Mouse (Mus musculus): ENCODE measurements around the gene Chmp4b. TPM values are rescaled to one million over a fixed set of nuclear protein-coding genes. Genes with fewer than 3 reads are reported as not detected.

Gene Chmp4b
- polyA plus RNA-seq, 1 experiment from 2014 or later = 24.9 TPM

GRCm38 (mm10) chr2:154713083-154713482, 61.6 kb downstream of the Chmp4b start:
- no peak overlapping the region for H3K4me2 ChIP-seq
- 59% methylated on average over 5 of the region's 6 CpGs for WGBS

DNA sequence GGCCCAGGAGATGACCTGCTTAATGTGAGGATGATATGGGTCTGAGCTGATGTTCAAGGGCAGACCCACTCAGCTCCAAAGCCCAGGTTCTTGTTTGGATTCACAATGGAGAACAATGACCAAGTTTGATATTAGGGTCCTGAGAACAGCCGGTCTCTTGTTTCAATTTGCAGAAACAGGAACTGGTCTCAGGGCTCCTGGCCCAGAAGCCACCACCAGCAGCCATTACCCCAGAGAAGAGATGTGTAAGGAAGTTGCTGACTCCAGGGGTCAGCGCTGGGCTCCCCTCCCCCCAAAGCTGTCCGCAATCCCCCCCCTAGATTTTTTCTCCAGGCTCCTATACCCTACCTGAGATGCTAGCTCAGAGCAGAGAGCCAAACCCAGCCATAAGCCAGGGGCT, 62.5 kb downstream of the Chmp4b start:
- ATAC-seq = no peak
- 57% methylated on average over 3 of the region's 3 CpGs for WGBS
- no peaks in the 10 kb centered on the region for H3K36me3 ChIP-seq (ENCODE audit: poor library complexity, severe bottlenecking)
- H3K27me3 ChIP-seq = peaks cover 4% of the 10 kb centered on the region; the same call in 1 of the 2 replicates
- peaks cover 10% of the 10 kb centered on the region; the same call in 1 of the 2 replicates for H3K4me1 ChIP-seq
- no peak overlapping the region for H3K27ac ChIP-seq
- no peaks in the 10 kb centered on the region for H3K9me3 ChIP-seq (replicated peaks)
- no peak overlapping the region for H3K9ac ChIP-seq
- H3K4me2 ChIP-seq = no peak overlapping the region
- no peak overlapping the region for H3K4me3 ChIP-seq

More at GRCm38 (mm10) chr2:154713083-154713482, 61.6 kb downstream of the Chmp4b start:
- Histone ChIP-seq H3K36me3 (ENCODE audit: poor library complexity, severe bottlenecking) (no peaks in the 10 kb centered on the region), H3K9me3 (replicated peaks) (no peaks in the 10 kb centered on the region), H3K4me1 (peaks cover 10% of the 10 kb centered on the region; the same call in 1 of the 2 replicates), H3K27ac (no peak overlapping the region), H3K27me3 (peaks cover 4% of the 10 kb centered on the region; the same call in 1 of the 2 replicates), H3K4me3 (no peak overlapping the region), H3K9ac (no peak overlapping the region)
- no peak for ATAC-seq

GRCm38 (mm10) chr2:154716586-154716985, 65.1 kb downstream of the Chmp4b start:
- 95% methylated on average over 4 of the region's 4 CpGs for WGBS
- Histone ChIP-seq H3K4me3 (no peak overlapping the region), H3K9me3 (replicated peaks) (no peaks in the 10 kb centered on the region), H3K27me3 (no peaks in the 10 kb centered on the region), H3K4me1 (peaks cover 10% of the 10 kb centered on the region; the same call in 1 of the 2 replicates), H3K9ac (no peak overlapping the region), H3K36me3 (ENCODE audit: poor library complexity, severe bottlenecking) (no peaks in the 10 kb centered on the region), H3K4me2 (no peak overlapping the region), H3K27ac (no peak overlapping the region)
- no peak for ATAC-seq

DNA sequence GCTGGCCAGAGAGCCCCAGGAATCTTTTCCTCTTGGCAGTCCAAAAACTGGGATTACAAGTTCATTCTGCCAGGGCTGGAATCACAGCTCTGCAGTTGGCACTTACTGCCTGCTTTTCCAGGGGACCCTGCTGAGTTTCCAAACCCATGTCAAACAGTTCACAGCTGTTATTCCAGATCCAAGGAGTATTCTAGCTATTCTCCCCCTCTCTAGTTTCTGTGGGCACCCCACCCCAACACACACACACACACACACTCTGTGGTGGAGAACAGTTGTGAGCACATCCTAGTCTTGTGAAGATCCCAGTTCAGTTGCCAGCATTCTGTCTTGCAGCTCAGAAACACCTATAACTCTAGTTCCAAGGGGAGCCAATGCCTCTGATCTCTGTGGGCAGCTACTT, 65.6 kb downstream of the Chmp4b start:
- Histone ChIP-seq H3K9ac (no peak overlapping the region), H3K4me2 (no peak overlapping the region), H3K27ac (no peak overlapping the region), H3K4me3 (no peak overlapping the region), H3K36me3 (ENCODE audit: poor library complexity, severe bottlenecking) (no peaks in the 10 kb centered on the region), H3K9me3 (replicated peaks) (no peaks in the 10 kb centered on the region), H3K4me1 (peaks cover 7% of the 10 kb centered on the region; the same call in 1 of the 2 replicates), H3K27me3 (no peaks in the 10 kb centered on the region)
- ATAC-seq = no peak

DNA sequence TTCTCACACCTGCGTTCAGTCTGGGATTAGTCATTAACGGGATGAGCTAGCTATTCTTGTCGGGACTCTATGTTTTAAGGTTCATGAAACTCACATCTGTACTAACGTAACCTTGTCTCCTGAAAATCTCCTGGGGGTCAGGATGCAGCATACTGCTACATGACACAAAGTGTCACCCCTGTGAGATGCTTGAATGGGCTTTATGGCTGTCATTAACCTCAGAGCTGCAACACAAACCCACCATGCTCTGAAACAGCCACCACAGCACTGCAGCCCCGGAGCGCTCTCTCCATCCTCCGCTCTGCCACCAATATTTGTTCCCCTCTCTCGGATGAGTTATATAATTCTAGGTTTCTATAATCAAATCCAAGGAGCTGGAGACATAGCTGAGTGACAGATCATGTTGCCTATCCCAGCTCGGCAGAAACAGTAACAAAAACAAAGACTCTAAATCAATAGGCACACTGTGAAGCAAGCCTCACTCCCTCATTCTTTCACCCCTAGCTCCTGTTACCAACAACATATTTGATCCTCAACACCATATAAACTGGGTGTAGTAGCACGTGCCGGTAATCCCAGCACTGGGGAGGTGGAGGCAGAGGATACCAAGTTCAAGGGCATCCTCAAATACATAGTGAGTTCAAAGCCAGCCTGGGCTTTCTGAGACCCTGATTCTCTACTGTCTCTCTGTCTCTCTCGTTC, 67.5 kb downstream of the Chmp4b start:
- Histone ChIP-seq H3K4me2 (no peak overlapping the region), H3K36me3 (ENCODE audit: poor library complexity, severe bottlenecking) (no peaks in the 10 kb centered on the region), H3K27me3 (no peaks in the 10 kb centered on the region), H3K9me3 (replicated peaks) (no peaks in the 10 kb centered on the region), H3K4me1 (0 out of 2 replicates have a peak, but pooled peaks cover 3% of the 10 kb centered on the region), H3K9ac (no peak overlapping the region), H3K4me3 (no peak overlapping the region), H3K27ac (no peak overlapping the region)
- no peak for ATAC-seq
- WGBS = 83% methylated on average over 12 of the region's 12 CpGs

- H3K4me1 ChIP-seq = peaks cover 5% of the 10 kb centered on the region; the same call in 1 of the 2 replicates
- no peaks in the 10 kb centered on the region for H3K9me3 ChIP-seq (replicated peaks)
- H3K36me3 ChIP-seq (ENCODE audit: poor library complexity, severe bottlenecking) = no peaks in the 10 kb centered on the region
- 83% methylated on average over 2 of the region's 2 CpGs for WGBS
- H3K4me2 ChIP-seq = no peak overlapping the region
- H3K4me3 ChIP-seq = no peak overlapping the region
- H3K9ac ChIP-seq = no peak overlapping the region
- H3K27me3 ChIP-seq = no peaks in the 10 kb centered on the region
- ATAC-seq = no peak
- no peak overlapping the region for H3K27ac ChIP-seq
Measured at GRCm38 (mm10) chr2:154720315-154720714, 68.8 kb downstream of the Chmp4b start.

DNA sequence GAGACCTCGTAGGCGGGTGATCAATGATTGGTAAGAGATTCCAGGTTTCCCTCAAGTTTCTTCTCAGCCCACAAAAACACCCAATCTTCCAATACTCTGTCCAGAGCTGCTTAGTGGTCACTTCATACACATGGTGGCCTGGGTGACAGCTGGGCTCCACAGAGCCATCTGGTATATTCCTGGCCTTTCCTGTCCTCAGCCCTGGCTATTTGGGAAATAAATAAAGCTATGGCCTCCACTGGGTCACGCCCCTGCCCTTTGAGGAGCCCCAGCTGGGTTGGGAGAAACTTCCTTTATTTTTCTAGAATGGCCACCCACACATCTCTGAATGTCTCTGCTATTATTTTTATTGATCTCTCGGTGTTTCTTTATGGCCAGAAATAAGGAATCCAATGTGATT, 72.0 kb downstream of the Chmp4b start:
- no peaks in the 10 kb centered on the region for H3K36me3 ChIP-seq (ENCODE audit: poor library complexity, severe bottlenecking)
- no peaks in the 10 kb centered on the region for H3K9me3 ChIP-seq (replicated peaks)
- H3K27me3 ChIP-seq = no peaks in the 10 kb centered on the region
- no peak overlapping the region for H3K27ac ChIP-seq
- no peak overlapping the region for H3K9ac ChIP-seq
- no peak overlapping the region for H3K4me3 ChIP-seq
- ATAC-seq = no peak
- peaks cover 5% of the 10 kb centered on the region for H3K4me1 ChIP-seq
- H3K4me2 ChIP-seq = no peak overlapping the region
- 88% methylated on average over 4 of the region's 4 CpGs for WGBS

GRCm38 (mm10) chr2:154729737-154730136, 78.2 kb downstream of the Chmp4b start:
- H3K27me3 ChIP-seq = no peaks in the 10 kb centered on the region
- no peak overlapping the region for H3K4me3 ChIP-seq
- peaks cover 16% of the 10 kb centered on the region for H3K4me1 ChIP-seq
- H3K9me3 ChIP-seq (replicated peaks) = no peaks in the 10 kb centered on the region
- no peak overlapping the region for H3K4me2 ChIP-seq
- no peak for ATAC-seq
- H3K36me3 ChIP-seq (ENCODE audit: poor library complexity, severe bottlenecking) = no peaks in the 10 kb centered on the region
- H3K27ac ChIP-seq = no peak overlapping the region
- WGBS = 79% methylated on average over 3 of the region's 3 CpGs
- no peak overlapping the region for H3K9ac ChIP-seq

- no peaks in the 10 kb centered on the region for H3K27me3 ChIP-seq
- H3K4me2 ChIP-seq = no peak overlapping the region
- no peaks in the 10 kb centered on the region for H3K36me3 ChIP-seq (ENCODE audit: poor library complexity, severe bottlenecking)
- no peaks in the 10 kb centered on the region for H3K9me3 ChIP-seq (replicated peaks)
- no peak for ATAC-seq
- no peak overlapping the region for H3K4me3 ChIP-seq
- peaks cover 16% of the 10 kb centered on the region for H3K4me1 ChIP-seq
- no peak overlapping the region for H3K27ac ChIP-seq
- 78% methylated on average over 3 of the region's 3 CpGs for WGBS
- no peak overlapping the region for H3K9ac ChIP-seq
Measured at GRCm38 (mm10) chr2:154730841-154731240, 79.3 kb downstream of the Chmp4b start.

- Histone ChIP-seq H3K9me3 (replicated peaks) (no peaks in the 10 kb centered on the region), H3K36me3 (ENCODE audit: poor library complexity, severe bottlenecking) (no peaks in the 10 kb centered on the region), H3K4me3 (no peak overlapping the region), H3K27me3 (0 out of 2 replicates have a peak, but pooled peaks cover 3% of the 10 kb centered on the region), H3K9ac (no peak overlapping the region), H3K4me1 (peaks cover 16% of the 10 kb centered on the region), H3K27ac (no peak overlapping the region), H3K4me2 (no peak overlapping the region)
- 46% methylated on average over 2 of the region's 2 CpGs for WGBS
- ATAC-seq = no peak
Measured at GRCm38 (mm10) chr2:154731916-154732315, 80.4 kb downstream of the Chmp4b start.

DNA sequence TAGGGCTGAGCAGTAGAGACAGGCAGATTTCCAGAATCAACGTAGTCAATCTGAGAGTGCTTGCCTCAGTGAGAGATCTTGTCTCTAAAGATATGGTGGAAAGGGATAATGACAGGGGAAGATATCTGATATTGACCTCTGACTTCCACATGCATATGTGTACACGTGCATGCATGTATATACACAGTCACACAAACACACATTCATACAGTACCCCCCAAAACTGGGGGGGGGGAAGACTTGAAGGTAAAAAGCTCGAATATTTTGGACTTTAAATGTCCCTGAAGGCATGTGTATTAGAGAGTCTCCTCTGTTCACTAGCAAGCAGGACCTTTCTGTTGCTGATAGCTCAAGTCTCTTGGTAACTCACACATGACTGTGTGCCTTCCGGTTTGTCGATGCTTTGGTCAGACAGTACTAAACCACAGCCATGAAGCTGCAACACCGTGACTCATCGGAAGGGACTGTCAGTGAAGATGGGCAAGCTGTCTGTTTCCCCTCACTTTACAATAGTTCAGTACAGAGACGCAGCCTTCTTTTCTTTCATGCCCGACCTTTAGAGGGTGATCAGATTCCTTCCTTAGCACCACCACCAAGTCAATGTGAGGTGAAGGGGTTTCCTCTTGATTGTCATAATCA, 81.1 kb downstream of the Chmp4b start:
- 78% methylated on average over 9 of the region's 9 CpGs for WGBS
- Histone ChIP-seq H3K27me3 (0 out of 2 replicates have a peak, but pooled peaks cover 3% of the 10 kb centered on the region), H3K9me3 (replicated peaks) (no peaks in the 10 kb centered on the region), H3K36me3 (ENCODE audit: poor library complexity, severe bottlenecking) (no peaks in the 10 kb centered on the region), H3K27ac (no peak overlapping the region), H3K4me2 (no peak overlapping the region), H3K4me3 (no peak overlapping the region), H3K9ac (no peak overlapping the region), H3K4me1 (peaks cover 16% of the 10 kb centered on the region)
- ATAC-seq = no peak

- Histone ChIP-seq H3K27ac (no peak overlapping the region), H3K36me3 (ENCODE audit: poor library complexity, severe bottlenecking) (no peaks in the 10 kb centered on the region), H3K4me2 (no peak overlapping the region), H3K9ac (no peak overlapping the region), H3K4me3 (no peak overlapping the region), H3K9me3 (replicated peaks) (no peaks in the 10 kb centered on the region), H3K4me1 (peaks cover 16% of the 10 kb centered on the region), H3K27me3 (0 out of 2 replicates have a peak, but pooled peaks cover 3% of the 10 kb centered on the region)
- WGBS = 42% methylated on average over 9 of the region's 9 CpGs
- no peak for ATAC-seq
Measured at GRCm38 (mm10) chr2:154734977-154735376, 83.5 kb downstream of the Chmp4b start.
